In the genomic region with DNA sequence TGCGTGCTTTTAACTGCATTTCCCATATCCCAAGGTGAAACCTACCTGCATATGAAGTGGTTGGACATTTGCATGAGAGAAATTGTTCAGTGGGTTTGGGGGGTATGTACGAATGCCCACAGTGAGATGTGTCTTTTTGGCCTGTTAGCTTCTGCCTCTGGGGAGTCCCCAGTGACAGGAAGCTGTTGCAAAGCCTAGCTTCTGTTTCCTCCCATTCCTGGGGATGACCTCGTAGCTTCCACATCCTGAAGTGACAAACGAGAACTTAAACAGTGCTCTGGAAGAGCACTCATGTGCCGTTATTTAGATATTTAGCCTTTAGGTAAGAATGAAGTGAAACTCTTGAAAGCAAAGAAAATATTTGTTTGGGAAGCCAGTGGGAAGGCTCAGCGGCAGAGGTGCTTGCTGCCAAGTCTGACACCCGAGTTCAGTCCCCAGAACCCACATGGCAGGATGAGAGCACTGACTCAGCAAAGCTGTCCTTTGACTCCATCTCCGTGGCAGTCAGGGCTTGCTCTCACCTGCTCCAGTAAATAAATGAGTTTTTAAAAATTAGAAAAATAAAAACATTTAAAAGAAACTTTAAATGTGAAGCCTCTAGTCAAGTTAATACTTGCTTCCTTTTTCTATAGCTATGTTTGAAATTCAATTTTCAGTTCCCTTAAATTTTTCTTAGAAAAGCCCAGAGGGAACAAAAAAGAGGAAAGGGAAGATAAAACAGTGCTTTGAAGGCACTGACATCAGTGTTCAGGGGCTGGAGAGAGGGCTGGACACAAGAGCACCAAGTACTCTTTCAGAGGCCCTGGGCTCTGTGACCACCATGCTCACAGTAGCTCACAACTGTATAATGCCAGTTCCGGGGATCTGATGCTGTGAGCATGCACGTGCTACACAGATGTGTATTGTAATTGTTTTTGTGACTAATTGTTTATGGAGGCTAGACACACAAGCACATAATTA, we compare ENCODE assay signal across 11 mouse cellular contexts. TPM values are rescaled to one million over a fixed set of nuclear protein-coding genes. Genes with fewer than 3 reads are reported as not detected.
DNase-seq lines count a peak whose midpoint lies in the region; ATAC-seq and TF ChIP-seq lines count a peak whose summit lies in the region.
"Had no signal": no experiment of that assay in that cellular context is flagged by ENCODE, and none has a peak within 500 bp of the region (broad histone marks: within the 10 kb centered on the region; RNA-seq: fewer than 3 reads in every experiment).

No protein-coding gene starts in this region.

- H3K36me3 ChIP-seq in liver, postnatal 0 days (replicated peaks; ENCODE audit: insufficient read depth, low read length), result peaks cover 32% of the 10 kb centered on the region
- peaks cover 5% of the 10 kb centered on the region; the same call in 1 of the 2 replicates for H3K36me3 ChIP-seq in forebrain, embryonic 16.5 days (ENCODE audit: control insufficient read depth, insufficient read depth)

- no peak for TF ChIP-seq CTCF in layer of hippocampus, adult 2 months (conservative IDR thresholded peaks at IDR 0.05)
- TF ChIP-seq CTCF in liver, postnatal 0 days (IDR thresholded peaks at IDR 0.05; ENCODE audit: low read depth), result no peak

- no peak for TF ChIP-seq EP300 in liver, postnatal 0 days (IDR thresholded peaks at IDR 0.05; ENCODE audit: low read depth)

- 36% methylated on average over 10 of the region's 10 CpGs for WGBS in liver, postnatal 0 days (ENCODE audit: insufficient replicate concordance)
- WGBS in forebrain, embryonic 16.5 days, result 74% methylated on average over 10 of the region's 10 CpGs

- H3K27ac ChIP-seq in layer of hippocampus, adult 2 months, result peak overlapping the region; percentile 63
- peak overlapping the region; percentile 72 for H3K27ac ChIP-seq in liver, postnatal 0 days (ENCODE audit: low read depth)
- no peak overlapping the region for H3K27ac ChIP-seq in forebrain, embryonic 16.5 days (ENCODE audit: low read length)
- H3K27ac ChIP-seq: intestine, embryonic 15.5 days had no signal

- no peaks in the 10 kb centered on the region for H3K27me3 ChIP-seq in liver, postnatal 0 days (ENCODE audit: insufficient read depth, low read length)
- no peaks in the 10 kb centered on the region for H3K27me3 ChIP-seq in forebrain, embryonic 16.5 days (replicated peaks; ENCODE audit: control insufficient read depth, insufficient read depth, low read length)
- H3K27me3 ChIP-seq: intestine, embryonic 15.5 days; Patski had no signal

- peaks cover 24% of the 10 kb centered on the region for H3K4me1 ChIP-seq in liver, postnatal 0 days (ENCODE audit: insufficient read depth)
- no peaks in the 10 kb centered on the region for H3K4me1 ChIP-seq in forebrain, embryonic 16.5 days (replicated peaks; ENCODE audit: control insufficient read depth, insufficient read depth, low read length)

- H3K4me2 ChIP-seq in liver, postnatal 0 days (ENCODE audit: low read depth, low read length), result peak overlapping the region; percentile 24; the same call in 1 of the 2 replicates
- H3K4me2 ChIP-seq in forebrain, embryonic 16.5 days (ENCODE audit: low read length), result no peak overlapping the region
- H3K4me2 ChIP-seq: intestine, embryonic 15.5 days had no signal

- DNase-seq in layer of hippocampus, adult 2 months (ENCODE audit: low spot score in 2 of 2), result no peak
- DNase-seq in layer of hippocampus, adult 9-10 months (ENCODE audit: low spot score), result no peak
- peak; percentile 16 to 19 for DNase-seq in B cell, adult 2 months
- DNase-seq in MEL-GATA-1-ER (ENCODE audit: extremely low read depth, low read depth), result peak; percentile 20
- DNase-seq in liver, postnatal 0 days, result no peak
- DNase-seq in urinary bladder, postnatal 36 days (ENCODE audit: low spot score in 2 of 2), result no peak
- no peak for DNase-seq in cerebellum, adult 8-10 months
- DNase-seq: layer of hippocampus, postnatal 36 days had no signal

- H3K4me3 ChIP-seq in layer of hippocampus, adult 2 months, result no peak overlapping the region
- H3K4me3 ChIP-seq in liver, postnatal 0 days (ENCODE audit: low read depth, low read length), result no peak overlapping the region
- H3K4me3 ChIP-seq in forebrain, embryonic 16.5 days (replicated peaks; ENCODE audit: low read length), result no peak overlapping the region
- H3K4me3 ChIP-seq: intestine, embryonic 15.5 days had no signal

- H3K9ac ChIP-seq in liver, postnatal 0 days (replicated peaks), result no peak overlapping the region
- H3K9ac ChIP-seq in forebrain, embryonic 16.5 days (replicated peaks; ENCODE audit: low read depth, low read length), result no peak overlapping the region
- H3K9ac ChIP-seq: intestine, embryonic 15.5 days had no signal

- H3K9me3 ChIP-seq in liver, postnatal 0 days (ENCODE audit: low read length), result no peaks in the 10 kb centered on the region
- no peaks in the 10 kb centered on the region for H3K9me3 ChIP-seq in forebrain, embryonic 16.5 days (ENCODE audit: control insufficient read depth, low read length)
- H3K9me3 ChIP-seq: intestine, embryonic 15.5 days had no signal

- ATAC-seq in liver, postnatal 0 days, result peak; percentile 54; the same call in 1 of the 2 replicates
- ATAC-seq in forebrain, embryonic 16.5 days, result no peak
- ATAC-seq: intestine, embryonic 15.5 days; Patski had no signal

RNA-seq across cellular contexts. Expression of gene Ppp1r21, which starts 21.3 kb away (rescaled TPM):
- 10 to 100 TPM; 82.8 to 87.7 TPM for total RNA-seq in layer of hippocampus, adult 2 months (2021)
- 9.0 TPM in 2 replicates for polyA plus RNA-seq in liver, postnatal 0 days (2015; fragmentation: Nextera tagmentation; extraction: Ambion mirVana)
- polyA plus RNA-seq in forebrain, embryonic 16.5 days (2015; fragmentation: Nextera tagmentation; extraction: Ambion mirVana), result 28.1 and 29.5 TPM in 2 replicates

RNA-seq across cellular contexts. Expression of gene Ston1, which starts 46.2 kb away (rescaled TPM):
- total RNA-seq in layer of hippocampus, adult 2 months (2021), result 10 to 100 TPM; 14.1 to 17.1 TPM
- polyA plus RNA-seq in liver, postnatal 0 days (2015; fragmentation: Nextera tagmentation; extraction: Ambion mirVana), result 0.70 and 0.99 TPM in 2 replicates
- 1.6 and 1.7 TPM in 2 replicates for polyA plus RNA-seq in forebrain, embryonic 16.5 days (2015; fragmentation: Nextera tagmentation; extraction: Ambion mirVana)

Comparison
In these comparisons a context has a peak if more than half of its experiments do, and no peak if none do; other contexts are left out.
1. DNase-seq: peak in B cell, adult 2 months (2 of 2) and MEL-GATA-1-ER (single experiment); none in layer of hippocampus, adult 2 months (0 of 2), layer of hippocampus, adult 9-10 months (single experiment), liver, postnatal 0 days (single experiment), urinary bladder, postnatal 36 days (0 of 2) and cerebellum, adult 8-10 months (single experiment).